Mouse (Mus musculus): Measurements from ENCODE around the gene Bend6.
A peak's percentile ranks its signal among the peaks of the same experiment; 100 is the strongest.

Bend6 gene

DNA sequence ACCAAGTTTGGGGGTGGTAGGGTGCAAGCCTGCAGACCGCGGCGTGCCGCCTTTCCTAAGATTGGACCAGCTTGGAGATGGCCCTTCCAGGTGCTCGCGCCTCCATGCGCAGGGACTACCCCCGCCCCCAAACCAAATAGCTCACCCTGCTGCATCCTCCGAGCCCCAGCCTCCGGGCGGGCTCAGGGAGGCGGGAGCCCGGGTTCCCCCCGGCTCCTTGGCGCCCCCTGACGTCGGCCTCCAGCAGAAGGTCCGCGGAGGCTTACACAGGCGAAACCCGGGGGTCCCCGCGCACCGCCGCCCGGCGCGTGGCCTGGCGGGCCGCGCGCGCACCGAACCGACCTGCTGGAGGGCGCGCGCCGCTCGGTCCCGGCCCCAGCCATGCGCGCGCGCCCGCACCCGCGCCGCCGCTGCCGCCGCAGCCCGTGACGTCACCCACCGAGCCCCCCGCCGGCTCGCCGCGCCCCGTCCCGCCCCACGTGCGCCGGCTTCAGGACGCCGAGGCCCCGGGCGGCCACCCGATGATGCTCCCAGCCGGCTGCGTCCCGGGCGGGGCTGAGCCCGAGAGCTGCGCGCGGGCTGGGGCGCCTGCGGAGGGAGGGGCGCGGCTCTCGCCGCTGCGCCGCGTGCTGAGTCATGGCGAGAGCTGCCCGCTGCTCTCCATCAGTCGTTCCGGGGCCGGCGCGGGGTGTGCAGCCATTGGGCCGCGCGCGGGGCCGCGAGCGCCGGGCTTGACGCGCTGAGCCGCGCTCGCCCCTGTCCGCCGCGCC, at the start of gene Bend6:
TSS of gene Bend6 (minus strand) at position 396 of the 770 bp plus-strand sequence.
- DNase-seq (ENCODE audit: low read depth, low spot score): peak; percentile 83

DNA sequence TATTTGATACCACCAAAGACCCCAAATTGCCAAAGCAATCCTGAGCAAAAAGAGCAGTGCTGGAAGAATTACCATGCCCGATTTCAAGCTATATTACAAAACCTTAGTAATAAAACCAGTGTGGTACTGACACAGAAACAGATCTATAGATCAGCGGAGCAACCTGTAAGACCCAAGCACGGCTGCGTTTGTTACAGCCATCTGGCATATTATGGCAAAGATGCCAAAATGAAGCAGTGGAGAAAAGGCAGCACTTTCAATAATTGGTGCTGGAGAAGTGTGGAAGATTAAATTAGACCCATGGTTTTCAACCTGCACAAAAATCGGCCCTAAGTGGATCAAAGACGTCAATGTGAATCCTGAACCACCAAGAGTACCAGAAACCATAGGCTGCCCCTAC, 48.0 kb upstream of the Bend6 start:
- DNase-seq (ENCODE audit: low read depth, low spot score): no peak

DNA sequence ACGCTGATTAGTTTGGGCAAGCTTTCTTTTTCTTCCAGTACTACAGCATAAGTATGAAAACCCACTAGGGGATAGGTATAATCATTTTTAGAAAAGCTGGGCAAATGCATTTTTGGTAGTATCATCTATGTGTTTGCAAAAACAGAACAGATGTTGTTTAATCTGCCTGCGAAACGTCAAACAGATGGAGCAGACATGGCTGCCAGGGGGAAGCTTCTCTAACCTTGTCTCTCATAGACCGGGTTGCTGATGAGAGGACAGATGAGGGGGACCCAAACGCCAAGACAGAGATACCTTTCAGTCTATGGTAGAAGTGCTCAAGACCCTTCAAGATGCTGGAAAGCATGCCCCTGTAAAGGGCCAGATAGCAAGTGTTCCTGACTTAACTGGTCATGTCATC, 40.9 kb upstream of the Bend6 start:
- no peak for DNase-seq (ENCODE audit: low read depth, low spot score)

DNA sequence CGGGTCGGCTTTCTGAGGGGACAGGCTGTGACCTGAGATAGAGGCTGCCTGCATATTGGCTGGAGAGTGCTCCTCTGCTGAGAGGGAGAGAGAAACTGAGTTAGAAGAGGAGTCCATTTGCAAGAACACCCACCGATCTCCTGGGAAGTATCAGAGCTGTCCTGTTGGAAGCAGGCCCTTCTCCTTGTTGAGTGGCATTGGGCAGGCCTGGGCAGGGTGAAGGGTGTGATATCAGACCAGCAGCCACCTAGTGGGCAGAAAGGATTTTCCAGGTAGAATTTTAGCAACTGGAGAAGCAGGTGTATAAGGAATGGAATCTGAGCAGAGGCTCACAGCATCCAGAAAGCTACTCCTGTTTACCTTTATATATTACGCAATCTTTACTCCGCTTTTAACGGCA, 40.2 kb upstream of the Bend6 start:
- no peak for DNase-seq (ENCODE audit: low read depth, low spot score)

DNA sequence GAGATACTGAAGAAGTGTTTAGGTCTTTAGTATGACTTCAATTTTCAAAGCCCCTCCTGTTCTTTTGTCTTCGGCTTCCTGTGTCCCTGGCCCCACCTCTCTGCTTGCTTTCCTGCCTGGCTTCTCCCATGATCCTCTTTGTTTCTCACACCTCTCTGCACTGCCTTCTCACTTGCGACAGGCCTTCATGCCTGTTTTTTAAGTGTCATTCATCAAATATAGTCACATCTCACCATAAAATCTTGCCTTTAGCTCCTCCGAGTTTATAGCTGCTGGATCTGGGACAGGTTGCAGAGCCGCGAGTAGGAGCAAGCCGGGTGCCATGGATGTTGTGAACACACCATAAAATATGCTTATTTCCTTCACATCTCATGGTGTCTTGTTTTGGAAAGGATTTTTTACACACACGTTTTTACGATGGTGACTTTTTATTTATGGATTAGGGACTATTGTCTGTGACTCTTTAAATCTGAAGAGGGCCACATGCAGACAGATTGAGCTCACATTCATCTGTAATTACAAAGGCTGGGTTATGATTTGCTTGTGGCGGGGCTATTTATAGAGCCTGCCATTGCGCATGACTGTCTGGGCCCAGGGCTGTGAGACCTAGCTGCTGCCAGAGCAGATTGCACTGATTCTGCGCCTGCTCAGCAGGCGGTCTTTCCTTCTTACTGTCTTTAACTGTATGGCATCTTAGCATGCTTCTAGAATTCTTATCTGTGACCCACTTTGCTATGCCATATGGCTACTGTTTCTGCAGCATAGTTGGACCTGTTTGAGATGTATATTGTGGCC, 39.2 kb upstream of the Bend6 start:
- peak; percentile 84 for DNase-seq (ENCODE audit: low read depth, low spot score)

DNA sequence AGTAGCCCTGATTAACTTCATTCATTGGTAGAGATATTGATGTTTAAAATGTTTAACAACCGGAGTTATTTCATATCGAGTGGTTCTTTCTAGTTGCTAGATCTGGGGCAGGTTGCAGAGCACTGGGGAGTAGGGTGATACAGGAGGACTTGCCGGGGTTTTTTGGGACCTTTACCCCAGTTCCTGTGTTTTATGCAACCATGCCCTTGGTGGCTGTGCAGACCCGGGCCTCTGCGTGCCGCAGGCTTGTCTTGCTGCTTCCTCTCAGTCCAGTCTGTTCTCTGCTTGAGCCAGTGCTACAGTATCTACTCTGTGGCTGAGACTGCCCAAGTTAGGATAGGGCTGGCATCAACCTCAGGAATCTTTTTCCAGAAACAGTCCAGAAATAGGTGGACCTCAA, 38.1 kb upstream of the Bend6 start:
- DNase-seq (ENCODE audit: low read depth, low spot score): no peak

DNA sequence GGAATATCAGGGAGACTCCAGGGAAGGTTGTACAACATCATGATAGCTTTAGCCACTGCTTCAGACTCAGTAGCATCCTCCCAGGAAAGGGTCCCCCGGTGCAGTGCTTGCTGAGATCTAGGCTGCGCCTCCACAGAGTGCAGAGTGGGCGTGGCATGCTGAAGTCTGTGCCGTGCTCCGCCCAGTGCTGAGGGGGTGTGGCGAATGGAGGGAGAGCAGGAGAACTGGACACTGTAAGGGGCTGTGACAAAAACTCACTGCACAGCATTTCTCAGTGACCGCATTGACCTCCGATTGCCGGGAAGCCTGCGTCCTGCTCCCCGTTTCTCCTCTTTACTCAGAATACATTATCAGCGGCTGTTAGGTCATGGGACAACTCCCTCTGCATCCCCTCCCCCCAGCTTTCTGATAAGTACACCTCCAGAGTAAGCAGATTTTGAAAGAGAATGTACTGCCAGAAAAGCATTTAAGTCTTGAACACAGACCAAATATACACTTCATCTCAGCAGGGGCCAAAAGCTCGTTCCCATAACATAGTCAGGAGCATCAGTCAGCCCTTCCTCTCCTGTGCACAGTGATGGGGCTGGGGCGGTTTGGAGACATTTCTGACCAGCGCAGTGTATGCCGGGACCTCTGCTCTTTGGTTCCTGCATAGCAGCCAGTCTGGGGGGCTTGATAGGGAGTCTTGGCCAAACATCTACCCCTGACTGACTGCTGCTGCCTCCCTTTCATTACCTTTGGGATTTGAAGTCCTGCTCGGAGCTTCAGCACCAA, 37.5 kb upstream of the Bend6 start:
- DNase-seq (ENCODE audit: low read depth, low spot score): peak; percentile 93

DNA sequence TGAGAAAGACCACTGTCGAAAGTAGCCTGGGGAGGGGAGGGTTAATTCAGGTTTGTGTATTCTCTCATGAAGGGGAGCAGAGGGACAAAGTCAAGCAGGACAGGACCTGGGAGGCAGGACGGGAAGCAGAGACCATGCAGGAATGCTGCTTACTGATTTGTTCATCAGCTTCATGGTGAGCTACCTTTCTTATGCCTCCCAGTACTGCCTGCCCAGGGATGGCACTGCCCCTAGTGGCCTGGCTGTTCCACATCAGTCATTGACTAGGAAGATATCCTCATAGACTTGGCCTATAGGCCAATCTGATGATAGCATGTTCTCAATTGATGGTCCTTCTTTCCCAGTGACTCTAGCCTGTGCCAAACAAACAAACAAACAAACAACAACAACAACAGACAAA, 36.3 kb upstream of the Bend6 start:
- peak; percentile 91 for DNase-seq (ENCODE audit: low read depth, low spot score)

DNA sequence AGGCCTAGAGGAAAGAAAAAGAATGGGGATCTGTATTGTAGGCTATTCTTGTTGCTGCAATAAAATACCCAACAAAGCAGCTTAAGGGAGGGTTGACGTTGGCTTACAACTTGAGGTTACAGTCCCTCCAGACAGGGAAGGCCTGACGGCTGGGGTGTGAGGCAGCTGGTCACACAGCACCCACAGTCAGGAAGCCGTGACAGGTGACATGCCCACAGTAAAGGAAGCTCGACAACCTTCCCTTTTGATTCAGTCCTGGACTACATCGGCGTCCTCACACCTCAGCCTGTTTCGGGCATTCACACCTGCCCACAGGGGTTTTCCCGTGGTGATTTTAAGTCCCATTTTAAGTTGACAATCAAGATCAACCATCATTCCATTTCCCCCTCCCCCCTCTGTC, 35.0 kb upstream of the Bend6 start:
- no peak for DNase-seq (ENCODE audit: low read depth, low spot score)

DNA sequence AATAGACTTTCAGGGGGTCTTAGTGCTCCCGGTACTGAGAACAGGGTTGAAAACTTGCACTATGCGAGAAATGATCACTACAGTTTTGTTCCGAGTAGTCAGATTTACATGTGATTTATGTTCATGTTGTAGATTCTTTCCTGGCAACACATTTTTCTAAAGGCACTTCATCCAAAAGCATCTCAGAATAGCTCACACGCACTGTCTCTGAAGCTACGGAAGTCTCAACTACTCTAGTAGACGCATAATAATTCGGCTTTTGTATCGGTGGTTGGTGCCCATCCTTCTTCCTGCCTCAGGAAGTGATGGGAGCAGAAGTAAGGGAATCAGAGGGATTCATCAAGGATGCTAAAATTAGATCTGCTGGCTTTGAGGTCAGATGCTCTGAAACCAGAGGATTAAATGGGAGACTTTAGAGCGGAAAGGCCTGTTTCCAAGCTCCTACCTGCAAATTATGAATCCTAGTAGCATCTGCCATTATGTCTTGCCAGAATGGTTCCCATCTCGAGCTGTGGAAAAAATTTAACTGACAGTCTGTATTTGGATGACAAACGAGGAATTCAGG, 32.8 kb upstream of the Bend6 start:
- DNase-seq (ENCODE audit: low read depth, low spot score): no peak

DNA sequence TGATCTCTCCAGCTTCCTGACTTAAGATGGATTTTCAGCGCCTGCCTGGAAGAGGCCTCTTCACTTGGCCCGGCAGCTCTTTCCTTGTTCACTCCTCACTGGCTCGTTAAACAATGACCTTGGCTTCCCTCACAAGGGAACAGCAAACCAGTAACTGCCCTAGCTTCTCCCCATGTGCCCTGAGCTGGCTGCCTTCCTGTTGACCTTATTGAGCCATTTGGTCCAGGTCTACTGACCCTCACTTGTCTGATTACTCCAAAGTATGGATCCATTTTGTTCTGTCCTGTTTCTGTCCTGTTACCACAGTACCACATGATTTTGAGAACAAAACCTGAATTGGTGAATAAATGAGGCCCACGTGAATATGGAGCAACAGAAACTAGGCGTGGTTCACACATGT, 32.2 kb upstream of the Bend6 start:
- no peak for DNase-seq (ENCODE audit: low read depth, low spot score)

DNA sequence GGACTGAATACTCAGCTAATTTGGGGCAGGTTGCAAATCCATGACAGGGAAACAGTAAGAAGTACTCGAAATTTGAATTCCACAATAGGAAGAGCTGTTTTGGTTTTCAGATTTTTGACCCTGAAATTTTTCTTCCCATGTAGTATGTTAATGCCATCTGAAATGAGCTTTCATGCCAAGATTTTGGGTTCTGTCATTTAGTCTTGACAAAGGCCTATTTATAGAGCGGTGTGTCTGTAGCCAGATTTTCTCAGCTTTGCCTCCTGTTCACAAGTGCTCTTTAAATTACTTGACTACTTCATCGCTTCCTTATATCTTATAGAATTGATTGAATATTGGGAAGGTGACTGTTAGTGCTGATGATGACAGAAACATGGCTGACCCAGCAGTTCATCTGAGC, 28.3 kb upstream of the Bend6 start:
- no peak for DNase-seq (ENCODE audit: low read depth, low spot score)

DNA sequence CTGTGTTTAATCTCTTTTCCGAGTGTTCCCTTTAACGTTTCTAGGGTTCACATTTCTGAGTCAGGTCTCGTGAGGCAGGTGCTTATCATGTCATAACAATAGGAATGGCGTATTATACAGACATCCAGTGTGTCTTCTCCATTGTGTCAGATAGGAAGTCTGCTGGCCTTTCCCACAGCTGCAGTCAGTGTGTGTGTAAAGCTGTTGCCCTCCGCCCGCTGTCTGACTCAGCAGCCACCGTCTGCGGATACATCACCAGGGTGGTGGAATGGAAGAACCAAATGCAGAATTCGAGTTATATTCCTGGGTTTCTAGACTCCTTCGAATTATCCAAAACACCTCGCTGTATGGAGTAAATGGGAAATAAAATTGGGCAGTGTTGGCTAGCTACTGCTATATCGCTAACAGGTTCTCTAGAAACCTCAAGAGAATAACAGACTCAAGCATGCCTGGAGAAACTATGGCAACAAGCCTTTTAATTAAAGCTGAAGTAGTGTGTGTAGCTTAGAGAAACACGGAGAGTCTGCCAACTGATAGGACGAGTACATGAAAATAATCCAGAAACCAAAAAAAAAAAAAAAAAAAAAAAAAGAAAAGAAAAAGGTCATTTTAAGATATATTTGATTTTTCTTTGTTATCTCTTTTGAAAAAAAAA, 25.4 kb upstream of the Bend6 start:
- no peak for DNase-seq (ENCODE audit: low read depth, low spot score)

DNA sequence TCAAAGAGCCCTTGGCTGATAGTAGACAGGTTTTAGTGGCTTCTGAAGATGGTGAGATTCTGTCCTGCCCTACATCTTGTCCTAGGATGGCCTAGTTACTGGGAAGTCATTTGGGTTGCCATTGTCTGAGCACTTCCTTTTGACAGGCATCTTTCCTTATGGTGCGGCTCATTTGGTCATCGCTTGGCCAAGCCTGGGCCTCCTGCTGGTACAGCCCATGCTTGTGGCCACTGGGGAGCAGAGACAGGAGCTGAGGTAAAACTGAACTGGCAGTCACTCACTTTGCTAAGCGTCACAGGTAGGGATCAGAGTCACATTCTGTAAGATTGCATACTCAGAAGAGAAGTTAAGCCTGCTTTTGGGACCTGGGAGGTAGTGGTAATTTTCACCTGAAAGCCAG, 24.6 kb upstream of the Bend6 start:
- no peak for DNase-seq (ENCODE audit: low read depth, low spot score)

DNA sequence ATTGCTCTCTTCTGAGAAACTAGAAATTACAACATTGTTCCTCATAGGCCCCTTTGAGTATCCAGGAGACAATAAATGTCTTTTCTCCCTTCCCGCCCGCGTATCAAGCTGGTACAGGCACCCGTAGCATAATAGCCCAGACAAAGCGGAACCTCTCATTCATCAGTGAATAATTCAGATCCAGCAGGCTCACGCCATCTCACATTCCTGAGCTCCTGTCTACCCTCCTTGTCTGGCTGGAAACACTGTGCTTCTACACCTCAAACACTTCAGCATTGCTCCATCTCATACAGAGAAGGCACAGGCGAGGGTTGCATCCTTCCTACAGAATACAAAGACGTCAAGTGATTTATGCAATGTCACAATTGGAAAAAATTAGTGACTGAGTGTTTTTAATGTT, 24.2 kb upstream of the Bend6 start:
- DNase-seq (ENCODE audit: low read depth, low spot score): peak; percentile 46

DNA sequence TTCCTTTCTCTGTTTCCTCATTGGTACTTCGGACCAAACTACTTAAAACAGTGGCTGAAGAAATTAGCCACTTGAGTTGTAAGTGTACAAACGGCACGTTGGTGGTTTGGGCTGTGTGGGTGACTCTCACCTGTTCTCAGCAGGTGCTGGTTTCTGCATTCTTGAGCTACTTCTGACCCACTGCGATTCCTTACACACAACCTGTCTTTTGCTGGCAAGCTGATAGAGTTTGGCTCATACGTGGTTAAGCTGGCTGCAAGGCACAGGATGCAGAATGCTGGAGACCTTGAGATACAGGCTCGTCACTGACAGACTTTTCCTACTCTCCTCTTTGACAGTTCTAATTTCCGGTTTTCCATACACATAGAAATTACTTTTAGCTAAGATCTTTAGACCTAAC, 19.9 kb upstream of the Bend6 start:
- no peak for DNase-seq (ENCODE audit: low read depth, low spot score)

DNA sequence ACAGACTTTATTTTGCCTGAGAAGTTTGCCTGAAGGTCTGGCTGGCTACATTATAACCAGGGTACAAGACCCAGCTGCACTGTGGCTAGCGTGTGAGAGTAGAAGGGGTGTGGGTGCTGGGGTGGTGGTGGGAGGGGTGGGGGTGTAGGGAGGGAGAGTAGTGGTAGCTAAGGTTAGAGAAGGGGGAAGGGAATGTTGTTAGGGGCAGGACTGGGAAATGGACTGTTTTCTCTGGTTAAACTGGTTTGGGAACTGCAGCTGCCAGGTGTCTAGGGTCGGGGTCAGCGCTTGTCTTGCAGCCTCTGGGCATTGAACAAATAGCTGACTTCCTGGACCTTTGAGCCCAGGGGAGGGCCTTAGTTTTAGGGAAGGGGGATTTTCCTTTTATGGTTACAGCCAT, 17.7 kb upstream of the Bend6 start:
- DNase-seq (ENCODE audit: low read depth, low spot score): no peak

DNA sequence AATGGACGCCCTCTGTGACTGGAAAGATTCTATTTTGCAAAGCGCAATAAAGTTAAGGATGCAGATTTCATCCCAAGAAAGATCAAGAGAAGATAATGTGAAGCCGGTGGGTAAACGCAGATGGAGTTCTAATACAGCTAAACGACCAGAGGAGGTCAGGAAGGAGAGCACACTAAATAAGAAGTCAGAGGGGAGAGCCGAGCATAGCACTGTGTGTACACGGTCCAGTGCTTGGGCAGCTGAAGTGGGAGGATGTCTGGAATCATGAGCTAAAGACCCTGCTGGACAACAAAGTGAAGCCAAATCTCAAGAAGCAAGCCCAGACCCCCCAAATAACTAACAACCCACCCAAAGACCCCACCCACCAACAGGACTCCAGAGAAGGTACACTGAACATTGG, 15.4 kb upstream of the Bend6 start:
- no peak for DNase-seq (ENCODE audit: low read depth, low spot score)

DNA sequence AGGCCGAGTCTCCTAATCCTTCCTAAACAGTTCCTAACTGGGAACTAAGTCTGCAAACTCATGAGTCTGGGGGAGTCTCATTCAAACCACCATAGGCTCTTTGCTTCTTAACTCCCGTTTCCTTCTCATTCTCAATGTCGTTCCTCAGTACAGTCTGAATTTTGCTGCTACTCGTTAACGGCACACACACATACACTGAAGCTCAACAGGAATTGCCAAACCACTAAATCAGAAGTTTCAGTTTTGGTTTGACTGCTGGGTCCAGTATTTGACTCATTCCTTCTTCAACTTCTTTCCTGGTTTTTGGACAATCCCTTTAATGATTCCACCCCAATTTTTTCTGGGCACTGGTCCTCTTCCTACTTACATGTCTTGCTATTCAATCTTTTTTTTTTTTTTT, 8.9 kb upstream of the Bend6 start:
- DNase-seq (ENCODE audit: low read depth, low spot score): no peak

DNA sequence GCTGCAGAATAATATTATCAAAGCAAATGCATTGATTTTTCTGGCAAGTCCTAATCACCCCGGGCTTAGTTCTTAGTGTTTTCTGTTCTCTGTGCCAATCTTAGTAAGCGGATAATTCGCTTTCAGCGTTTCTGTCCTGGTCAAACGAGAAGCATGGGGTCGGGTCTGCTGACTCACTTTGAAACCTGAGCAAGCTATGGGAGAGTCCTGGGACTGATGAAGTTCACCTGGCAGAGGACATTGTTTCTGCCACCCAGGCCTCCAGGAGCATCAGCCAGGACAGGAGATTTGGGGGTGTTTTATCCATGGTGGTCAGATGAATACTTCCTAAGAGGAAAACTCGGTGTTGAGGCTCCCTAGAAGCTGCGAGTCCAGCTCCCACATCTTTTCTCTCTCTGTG, 4.0 kb upstream of the Bend6 start:
- no peak for DNase-seq (ENCODE audit: low read depth, low spot score)

DNA sequence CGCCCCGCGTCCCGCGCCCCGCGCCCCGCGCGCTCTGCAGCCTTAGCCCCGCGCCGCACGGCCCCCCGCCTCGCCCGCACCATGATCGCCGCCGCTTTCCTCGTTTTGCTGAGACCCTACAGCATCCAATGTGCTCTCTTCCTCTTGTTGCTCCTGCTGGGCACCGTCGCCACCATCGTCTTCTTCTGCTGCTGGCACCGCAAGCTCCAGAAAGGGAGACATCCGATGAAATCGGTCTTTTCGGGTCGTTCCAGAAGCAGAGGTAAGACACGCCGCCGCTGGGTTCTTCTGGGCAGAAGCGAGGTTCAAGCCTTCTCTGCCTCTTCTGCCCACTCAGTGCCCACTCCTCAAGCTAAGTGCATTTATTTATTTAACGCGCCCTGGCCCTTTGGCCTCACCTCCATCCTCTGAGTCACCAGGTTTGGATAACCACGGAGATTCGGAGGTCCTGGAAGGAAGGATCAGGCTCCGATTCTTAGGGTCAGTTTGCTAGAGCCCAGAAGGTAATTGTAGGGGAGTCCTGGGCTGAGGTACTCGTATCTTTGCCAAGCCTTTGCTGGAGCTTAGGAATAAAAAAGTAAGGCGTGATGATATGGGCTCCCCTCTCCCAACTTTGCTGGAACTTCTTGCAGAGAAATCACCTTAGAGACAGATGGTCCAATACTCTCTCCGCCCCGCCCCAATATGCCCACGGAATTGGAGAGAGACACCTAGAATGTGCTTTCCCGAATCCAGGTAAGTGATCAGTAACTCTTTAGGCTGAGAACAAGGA, 761 bp upstream of the Bend6 start, which contains the start of gene Dst:
TSS of gene Dst (plus strand) at position 35 of the 772 bp plus-strand sequence.
- DNase-seq (ENCODE audit: low read depth, low spot score): peak; percentile 46
